Mouse (Mus musculus) CH12F3 (cell line): ENCODE results near the gene Capn11.

Experiments used
- in situ Hi-C: fragments of 300-500 bp; cut with MboI; formaldehyde crosslinking; loops from 2 replicates; pipeline ENCODE4 v1.14.3; 2020; ENCODE audit warnings: low sequenced_read_pairs

Gene Capn11

GRCm38 (mm10) chr17:45600267-45600666 lies 58.9 kb downstream of the Capn11 start:
- in situ Hi-C loops, result no loop called here

- in situ Hi-C loops, result no loop called here
Measured at GRCm38 (mm10) chr17:45599446-45600242, 59.5 kb downstream of the Capn11 start, which contains the start of gene Slc29a1. Gene Slc29a1 (minus strand): TSS chr17:45599606.

GRCm38 (mm10) chr17:45598891-45599290 lies 60.2 kb downstream of the Capn11 start:
- in situ Hi-C loops, result no loop called here

- in situ Hi-C loops, result no loop called here
Measured at GRCm38 (mm10) chr17:45598376-45598775, 60.7 kb downstream of the Capn11 start.

GRCm38 (mm10) chr17:45597787-45598186 lies 61.3 kb downstream of the Capn11 start:
- in situ Hi-C loops, result no loop called here

GRCm38 (mm10) chr17:45596631-45597396 lies 62.3 kb downstream of the Capn11 start:
- in situ Hi-C loops, result no loop called here

- in situ Hi-C loops, result no loop called here
Measured at GRCm38 (mm10) chr17:45595736-45596390, 63.3 kb downstream of the Capn11 start.

GRCm38 (mm10) chr17:45594881-45595735 lies 64.0 kb downstream of the Capn11 start:
- in situ Hi-C loops, result no loop called here

- in situ Hi-C loops, result no loop called here
Measured at GRCm38 (mm10) chr17:45594195-45594594, 64.9 kb downstream of the Capn11 start.

- in situ Hi-C loops, result no loop called here
Measured at GRCm38 (mm10) chr17:45593479-45593878, 65.6 kb downstream of the Capn11 start.

GRCm38 (mm10) chr17:45592606-45593431 lies 66.3 kb downstream of the Capn11 start:
- in situ Hi-C loops, result no loop called here

- in situ Hi-C loops, result no loop called here
Measured at GRCm38 (mm10) chr17:45591701-45592605, 67.2 kb downstream of the Capn11 start.

GRCm38 (mm10) chr17:45590410-45590809 lies 68.7 kb downstream of the Capn11 start:
- in situ Hi-C loops, result no loop called here

GRCm38 (mm10) chr17:45589844-45590243 lies 69.3 kb downstream of the Capn11 start:
- in situ Hi-C loops, result no loop called here

GRCm38 (mm10) chr17:45589236-45589635 lies 69.9 kb downstream of the Capn11 start:
- in situ Hi-C loops, result no loop called here

- in situ Hi-C loops, result no loop called here
Measured at GRCm38 (mm10) chr17:45588370-45588769, 70.8 kb downstream of the Capn11 start.

- in situ Hi-C loops, result no loop called here
Measured at GRCm38 (mm10) chr17:45586449-45586837, 72.7 kb downstream of the Capn11 start.

- in situ Hi-C loops, result no loop called here
Measured at GRCm38 (mm10) chr17:45585725-45586448, 73.2 kb downstream of the Capn11 start.
